Mouse (Mus musculus): ENCODE results near the gene Gpr150. TPM values are rescaled to one million over a fixed set of nuclear protein-coding genes. Genes with fewer than 3 reads are reported as not detected.

Gpr150 gene
- total RNA-seq, 2 experiments from 2014 or later, result 2.9 to 4.8 TPM

GRCm38 (mm10) chr13:76017974-76018843, 38.6 kb downstream of the Gpr150 start, which contains the start of gene Rfesd:
Gene Rfesd (minus strand): TSS chr13:76018719.
- DNase-seq (ENCODE audit: low spot score in 2 of 2), result peak; percentile 94 to 95
- intact Hi-C loops (cut with DNase I), result loop anchor here (1.0 kb wide), 2 partner anchors 75 to 178 kb away; partner anchors contain the start of gene Rhobtb3

GRCm38 (mm10) chr13:76017465-76017864, 39.3 kb downstream of the Gpr150 start:
- intact Hi-C loops (cut with DNase I), result no loop called here

GRCm38 (mm10) chr13:76014511-76014910, 42.3 kb downstream of the Gpr150 start:
- intact Hi-C loops (cut with DNase I), result no loop called here
- no peak for DNase-seq (ENCODE audit: low spot score in 2 of 2)

More at GRCm38 (mm10) chr13:76017465-76017864, 39.3 kb downstream of the Gpr150 start:
- peak in 1 of 2 experiments; percentile 5 for DNase-seq (ENCODE audit: low spot score in 2 of 2)

Other genes starting within 250 kb of the Gpr150 start
- 10 to 100 TPM; 54.1 to 54.9 TPM for gene Glrx, start 217.1 kb downstream of the Gpr150 start, total RNA-seq (2021)
- 10 to 100 TPM; 15.0 to 16.0 TPM for gene Rhobtb3, start 113.1 kb downstream of the Gpr150 start, total RNA-seq (2021)
- not detected for gene Spata9, start 89.8 kb downstream of the Gpr150 start, total RNA-seq (2021)
- 10 to 100 TPM; 18.6 to 19.3 TPM for gene Rfesd, start 38.3 kb downstream of the Gpr150 start, total RNA-seq (2021)
- gene Arsk, start 41.7 kb upstream of the Gpr150 start, total RNA-seq (2021), result 1 to 10 TPM; 4.5 to 5.3 TPM
- gene Ttc37, start 41.7 kb upstream of the Gpr150 start, total RNA-seq (2021), result 10 to 100 TPM; 16.4 to 24.1 TPM
- not detected for gene Fam81b, start 248.1 kb upstream of the Gpr150 start, total RNA-seq (2021)